ENCODE assay signal across 14 mouse cellular contexts in the genomic region with DNA sequence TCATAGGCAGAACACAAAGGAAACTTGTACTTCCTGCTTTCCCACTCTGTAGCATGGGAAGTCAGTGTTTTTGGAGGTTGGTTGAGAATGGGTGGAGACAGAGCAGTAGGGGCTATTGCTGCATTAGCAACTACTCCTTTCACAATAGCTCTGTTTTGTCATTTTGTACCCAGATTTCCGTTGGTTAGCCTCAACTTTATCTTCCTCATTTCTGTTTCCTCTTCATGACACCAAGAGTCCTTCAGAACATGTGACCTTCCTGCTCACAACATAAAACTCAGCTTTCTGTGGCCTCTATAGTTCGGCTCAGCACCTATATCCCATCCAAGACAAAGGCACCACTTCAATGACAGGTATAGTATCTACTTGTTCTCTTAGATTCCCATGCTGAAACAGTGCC. TPM values are rescaled to one million over a fixed set of nuclear protein-coding genes. Genes with fewer than 3 reads are reported as not detected.
DNase-seq lines count a peak whose midpoint lies in the region; ATAC-seq lines count a peak whose summit lies in the region.
"Had no signal": no experiment of that assay in that cellular context is flagged by ENCODE, and none has a peak within 500 bp of the region (broad histone marks: within the 10 kb centered on the region; RNA-seq: fewer than 3 reads in every experiment).

No protein-coding gene starts in this region.

- no peak overlapping the region for H3K4me2 ChIP-seq in intestine, embryonic 15.5 days (replicated peaks)
- H3K4me2 ChIP-seq: stomach, embryonic 15.5 days had no signal

- H3K36me3 ChIP-seq in intestine, embryonic 15.5 days: no peaks in the 10 kb centered on the region
- H3K36me3 ChIP-seq: midbrain, embryonic 10.5 days; stomach, embryonic 15.5 days had no signal

- no peak overlapping the region for H3K27ac ChIP-seq in intestine, embryonic 15.5 days
- H3K27ac ChIP-seq: midbrain, embryonic 10.5 days; stomach, embryonic 15.5 days had no signal

- H3K9me3 ChIP-seq in intestine, embryonic 15.5 days: no peaks in the 10 kb centered on the region
- H3K9me3 ChIP-seq: midbrain, embryonic 10.5 days; stomach, embryonic 15.5 days had no signal

- H3K9ac ChIP-seq in intestine, embryonic 15.5 days: no peak overlapping the region
- H3K9ac ChIP-seq: stomach, embryonic 15.5 days had no signal

- intact Hi-C loops in heart, postnatal 25 days (cut with DNase I): no loop called here

- DNase-seq in heart, adult 9 months (ENCODE audit: low spot score in 2 of 2): peak; percentile 27 to 57
- DNase-seq in heart, postnatal 25 days (ENCODE audit: low spot score): no peak
- DNase-seq in 416B (ENCODE audit: low read depth): peak; percentile 96
- peak; percentile 49 for DNase-seq in c-Kit-positive CD71-negative TER-119-negative erythroid progenitor cells, embryonic 14.5 days (ENCODE audit: low read depth)
- no peak for DNase-seq in embryo, embryonic 10.5 days (ENCODE audit: low spot score)
- no peak for DNase-seq in cerebellum, postnatal 36 days
- DNase-seq: cerebellum, postnatal 14 days; retina, postnatal 1 day had no signal

- ATAC-seq in megakaryocyte, adult 5-6 weeks (ENCODE audit: poor library complexity, severe bottlenecking): peak; percentile 75
- ATAC-seq in intestine, embryonic 15.5 days: no peak

- no peak overlapping the region for H3K4me3 ChIP-seq in intestine, embryonic 15.5 days (replicated peaks)
- H3K4me3 ChIP-seq: midbrain, embryonic 10.5 days; stomach, embryonic 15.5 days had no signal

- H3K27me3 ChIP-seq in intestine, embryonic 15.5 days (replicated peaks): no peaks in the 10 kb centered on the region
- H3K27me3 ChIP-seq: stomach, embryonic 15.5 days had no signal

- no peaks in the 10 kb centered on the region for H3K4me1 ChIP-seq in intestine, embryonic 15.5 days (replicated peaks)
- H3K4me1 ChIP-seq: midbrain, embryonic 10.5 days; stomach, embryonic 15.5 days had no signal

- 50% methylated on average over 2 of the region's 2 CpGs for WGBS in intestine, embryonic 15.5 days

RNA-seq across cellular contexts. Expression of a gene that starts 53.6 kb away (rescaled TPM):
- total RNA-seq in heart, postnatal 25 days (2021): 1 to 10 TPM in 1 of 2 experiments, under 1 TPM in 1; 0.75 to 1.1 TPM
- 0.25 TPM in 1 of 2 replicates, not detected in the other for total RNA-seq in megakaryocyte, adult 5-6 weeks (2015)
- not detected in 2 replicates for total RNA-seq in megakaryocyte, adult 5-6 weeks (2017)
- not detected in 2 replicates for polyA plus RNA-seq in intestine, embryonic 15.5 days (2015; fragmentation: Nextera tagmentation; extraction: Ambion mirVana)
- total RNA-seq: left cerebral cortex, postnatal 25 days had no signal
- polyA plus RNA-seq: midbrain, embryonic 10.5 days; neural tube, embryonic 11.5 days; stomach, embryonic 15.5 days had no signal

Comparison
In these comparisons a context has a peak if more than half of its experiments do, and no peak if none do; other contexts are left out.
1. DNase-seq: peak in heart, adult 9 months (2 of 2), 416B (single experiment) and c-Kit-positive CD71-negative TER-119-negative erythroid progenitor cells, embryonic 14.5 days (single experiment); none in heart, postnatal 25 days (single experiment), embryo, embryonic 10.5 days (single experiment) and cerebellum, postnatal 36 days (0 of 2).